Mouse (Mus musculus) embryonic facial prominence, embryonic 10.5 days (tissue): ENCODE data around the gene Krtap4-13. TPM values are rescaled to one million over a fixed set of nuclear protein-coding genes. Genes with fewer than 3 reads are reported as not detected.
"Not testable (repeated sequence)": the region's sequence is repeated elsewhere in the genome, so short reads cannot be mapped to it uniquely, and the experiment has no call there.

Experiments
- DNase-seq: peaks from one replicate; pipeline ENCODE4 v3.0.0-alpha.2; 2017; ENCODE audit warnings: low spot score
- H3K27ac ChIP-seq: fragments of 300-500 bp; sonication (generic); replicated peaks from 2 replicates; pipeline ENCODE4 v1.5.1; 2016; ENCODE audit warnings: mild to moderate bottlenecking
- H3K27me3 ChIP-seq: fragments of 300-500 bp; sonication (generic); replicated peaks from 2 replicates; pipeline ENCODE4 v1.6.1; 2016; ENCODE audit warnings: low read depth, mild to moderate bottlenecking; ENCODE audit not compliant: poor library complexity, severe bottlenecking
- H3K36me3 ChIP-seq: fragments of 300-500 bp; sonication (generic); replicated peaks from 2 replicates; pipeline ENCODE4 v1.6.1; 2016; ENCODE audit warnings: mild to moderate bottlenecking, moderate library complexity
- H3K4me1 ChIP-seq: fragments of 300-500 bp; sonication (generic); 2 replicates; pipeline ENCODE4 v1.6.1; 2016
- H3K4me3 ChIP-seq: fragments of 300-500 bp; sonication (generic); 2 replicates; pipeline ENCODE4 v1.5.1; 2016; ENCODE audit warnings: mild to moderate bottlenecking, moderate library complexity
- H3K9me3 ChIP-seq: fragments of 300-500 bp; sonication (generic); 2 replicates; pipeline ENCODE4 v1.6.1; 2016; ENCODE audit warnings: mild to moderate bottlenecking
- WGBS: fragments of 180-500 bp; shearing (Covaris S2); methylation state at CpG from one replicate; pipeline ENCODE4 v1.1.7; 2016; 5-methylcytosine and 5-hydroxymethylcytosine counted together
- polyA plus RNA-seq: library from polyadenylated mRNA; unstranded; fragments of >200 nt; fragmentation: Nextera tagmentation; extraction: Ambion mirVana; gene quantifications from 2 replicates; pipeline ENCODE4 v1.2.1, GENCODE M21; 2016

The Krtap4-13 gene
- polyA plus RNA-seq, 1 experiment from 2014 or later: not detected

GRCm38 (mm10) chr11:99780604-99781003 is 29.1 kb downstream of the Krtap4-13 start, which contains the start of gene Krtap4-8:
Gene Krtap4-8 (minus strand): TSS chr11:99780704.
- DNase-seq: no peak
- 95% methylated on average over 2 of the region's 2 CpGs for WGBS
- H3K4me1 ChIP-seq: peaks cover 10% of the 10 kb centered on the region
- no peak within 1 kb of the TSS for H3K4me3 ChIP-seq
- H3K36me3 ChIP-seq: no peaks in the 10 kb centered on the region
- no peak within 1 kb of the TSS for H3K27ac ChIP-seq
- H3K27me3 ChIP-seq: no peaks in the 10 kb centered on the region
- no peaks in the 10 kb centered on the region for H3K9me3 ChIP-seq

GRCm38 (mm10) chr11:99778401-99778800 is 31.3 kb downstream of the Krtap4-13 start:
- WGBS: 58% methylated on average over 7 of the region's 7 CpGs
- H3K27ac ChIP-seq: no peak overlapping the region
- no peaks in the 10 kb centered on the region for H3K27me3 ChIP-seq
- no peaks in the 10 kb centered on the region for H3K36me3 ChIP-seq
- no peak overlapping the region for H3K4me3 ChIP-seq
- H3K9me3 ChIP-seq: no peaks in the 10 kb centered on the region
- peaks cover 10% of the 10 kb centered on the region for H3K4me1 ChIP-seq
- DNase-seq: peak; percentile 30

- DNase-seq, H3K9me3 ChIP-seq: not testable (repeated sequence)
Measured at GRCm38 (mm10) chr11:99772813-99773212, 36.9 kb downstream of the Krtap4-13 start, which contains the start of gene Gm11595. Gene Gm11595 (minus strand): TSS chr11:99772913.

GRCm38 (mm10) chr11:99768410-99768809 is 41.3 kb downstream of the Krtap4-13 start:
- no peak for DNase-seq
- WGBS: 63% methylated on average over 2 of the region's 2 CpGs
- H3K27ac ChIP-seq: no peak overlapping the region
- no peak overlapping the region for H3K4me3 ChIP-seq
- no peaks in the 10 kb centered on the region for H3K9me3 ChIP-seq
- H3K36me3 ChIP-seq: no peaks in the 10 kb centered on the region
- no peaks in the 10 kb centered on the region for H3K27me3 ChIP-seq
- H3K4me1 ChIP-seq: no peaks in the 10 kb centered on the region

More at GRCm38 (mm10) chr11:99772813-99773212, 36.9 kb downstream of the Krtap4-13 start, which contains the start of gene Gm11595:
- H3K27me3 ChIP-seq, H3K27ac ChIP-seq, H3K4me1 ChIP-seq, H3K4me3 ChIP-seq, H3K36me3 ChIP-seq: not testable (repeated sequence)

Other genes with a start within 250 kb of the Krtap4-13 start
- gene Krtap3-1, start 243.3 kb downstream of the Krtap4-13 start, polyA plus RNA-seq: not detected in 2 replicates
- gene Krtap1-5, start 228.9 kb downstream of the Krtap4-13 start, polyA plus RNA-seq: not detected in 2 replicates
- gene Krtap1-4, start 226.2 kb downstream of the Krtap4-13 start, polyA plus RNA-seq: not detected in 2 replicates
- gene Krtap1-3, start 218.6 kb downstream of the Krtap4-13 start, polyA plus RNA-seq: not detected in 2 replicates
- not detected in 2 replicates for gene Krtap9-3, start 211.8 kb downstream of the Krtap4-13 start, polyA plus RNA-seq
- gene Gm11938, start 206.6 kb downstream of the Krtap4-13 start, polyA plus RNA-seq: not detected in 2 replicates
- gene Gm11937, start 199.7 kb downstream of the Krtap4-13 start, polyA plus RNA-seq: not detected in 2 replicates
- gene Krtap2-4, start 195.0 kb downstream of the Krtap4-13 start, polyA plus RNA-seq: not detected in 2 replicates
- not detected in 2 replicates for gene Gm11562, start 189.5 kb downstream of the Krtap4-13 start, polyA plus RNA-seq
- not detected in 2 replicates for gene Krtap4-1, start 181.7 kb downstream of the Krtap4-13 start, polyA plus RNA-seq
- gene Krtap4-2, start 174.8 kb downstream of the Krtap4-13 start, polyA plus RNA-seq: not detected in 2 replicates
- gene Krtap4-7, start 165.8 kb downstream of the Krtap4-13 start, polyA plus RNA-seq: not detected in 2 replicates
- not detected in 2 replicates for gene Gm11555, start 159.7 kb downstream of the Krtap4-13 start, polyA plus RNA-seq
- gene Gm11563, start 150.9 kb downstream of the Krtap4-13 start, polyA plus RNA-seq: not detected in 2 replicates
- not detected in 2 replicates for gene Krtap4-6, start 143.9 kb downstream of the Krtap4-13 start, polyA plus RNA-seq
- gene Gm14190, start 119.2 kb downstream of the Krtap4-13 start, polyA plus RNA-seq: not detected in 2 replicates
- gene Gm14180, start 75.6 kb downstream of the Krtap4-13 start, polyA plus RNA-seq: not detected in 2 replicates
- gene Gm11595, start 37.0 kb downstream of the Krtap4-13 start, polyA plus RNA-seq: not detected in 2 replicates
- gene Krtap4-8, start 29.2 kb downstream of the Krtap4-13 start, polyA plus RNA-seq: not detected in 2 replicates
- gene Krtap4-9, start 24.7 kb downstream of the Krtap4-13 start, polyA plus RNA-seq: not detected in 2 replicates
- gene Gm11596, start 16.4 kb downstream of the Krtap4-13 start, polyA plus RNA-seq: not detected in 2 replicates
- not detected in 2 replicates for gene Gm11569, start 11.0 kb downstream of the Krtap4-13 start, polyA plus RNA-seq
- not detected in 2 replicates for gene Gm11554, start 5.4 kb downstream of the Krtap4-13 start, polyA plus RNA-seq
- gene Gm11564, start 5.8 kb upstream of the Krtap4-13 start, polyA plus RNA-seq: not detected in 2 replicates
- gene 2300003K06Rik, start 28.2 kb upstream of the Krtap4-13 start, polyA plus RNA-seq: not detected in 2 replicates
- not detected in 2 replicates for gene Krtap4-16, start 41.7 kb upstream of the Krtap4-13 start, polyA plus RNA-seq
- gene Gm11568, start 48.0 kb upstream of the Krtap4-13 start, polyA plus RNA-seq: not detected in 2 replicates
- gene Gm11559, start 54.6 kb upstream of the Krtap4-13 start, polyA plus RNA-seq: not detected in 2 replicates
- gene Krtap9-1, start 63.5 kb upstream of the Krtap4-13 start, polyA plus RNA-seq: not detected in 2 replicates
- gene Gm11567, start 69.3 kb upstream of the Krtap4-13 start, polyA plus RNA-seq: not detected in 2 replicates
- gene Krtap31-1, start 98.0 kb upstream of the Krtap4-13 start, polyA plus RNA-seq: not detected in 2 replicates
- not detected in 2 replicates for gene Gm11565, start 104.9 kb upstream of the Krtap4-13 start, polyA plus RNA-seq
- not detected in 2 replicates for gene Krtap31-2, start 126.4 kb upstream of the Krtap4-13 start, polyA plus RNA-seq
- gene Krtap9-5, start 138.6 kb upstream of the Krtap4-13 start, polyA plus RNA-seq: not detected in 2 replicates
- gene Krtap29-1, start 169.2 kb upstream of the Krtap4-13 start, polyA plus RNA-seq: not detected in 2 replicates
- not detected in 2 replicates for gene Krtap16-1, start 176.7 kb upstream of the Krtap4-13 start, polyA plus RNA-seq
- gene Krtap17-1, start 184.1 kb upstream of the Krtap4-13 start, polyA plus RNA-seq: not detected in 2 replicates
- not detected in 2 replicates for gene Krt33a, start 206.3 kb upstream of the Krtap4-13 start, polyA plus RNA-seq
- not detected in 2 replicates for gene Krt33b, start 220.0 kb upstream of the Krtap4-13 start, polyA plus RNA-seq
- gene Krt34, start 231.7 kb upstream of the Krtap4-13 start, polyA plus RNA-seq: not detected in 2 replicates
- gene Krt31, start 240.7 kb upstream of the Krtap4-13 start, polyA plus RNA-seq: not detected in 2 replicates